Mouse (Mus musculus) urinary bladder, postnatal 14 days (tissue): ENCODE results near the gene Rbm18.

ENCODE experiments used
- DNase-seq: peaks from one replicate; pipeline ENCODE4 v3.0.0; 2021; ENCODE audit warnings: low spot score

Rbm18 gene

DNA sequence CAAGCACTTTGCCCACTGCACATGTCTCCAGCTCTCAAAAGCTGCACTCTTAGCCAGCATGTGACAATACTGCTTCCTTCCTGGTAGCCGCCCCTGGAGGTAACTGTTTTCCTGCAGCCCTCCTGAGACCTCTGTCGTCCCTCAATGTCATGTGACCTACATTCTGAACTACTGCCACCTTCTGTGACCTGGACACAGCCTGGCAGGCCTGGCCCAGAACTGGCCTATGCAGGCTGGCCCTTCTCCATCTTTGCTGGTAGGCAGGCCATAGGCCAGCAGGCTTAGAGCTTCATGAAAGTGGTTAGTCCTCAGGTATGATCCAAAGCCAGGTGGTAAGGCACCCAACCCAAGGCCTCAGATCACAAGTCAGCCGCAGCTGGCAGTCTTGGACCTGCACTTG lies 62.8 kb downstream of the Rbm18 start:
- no peak for DNase-seq

DNA sequence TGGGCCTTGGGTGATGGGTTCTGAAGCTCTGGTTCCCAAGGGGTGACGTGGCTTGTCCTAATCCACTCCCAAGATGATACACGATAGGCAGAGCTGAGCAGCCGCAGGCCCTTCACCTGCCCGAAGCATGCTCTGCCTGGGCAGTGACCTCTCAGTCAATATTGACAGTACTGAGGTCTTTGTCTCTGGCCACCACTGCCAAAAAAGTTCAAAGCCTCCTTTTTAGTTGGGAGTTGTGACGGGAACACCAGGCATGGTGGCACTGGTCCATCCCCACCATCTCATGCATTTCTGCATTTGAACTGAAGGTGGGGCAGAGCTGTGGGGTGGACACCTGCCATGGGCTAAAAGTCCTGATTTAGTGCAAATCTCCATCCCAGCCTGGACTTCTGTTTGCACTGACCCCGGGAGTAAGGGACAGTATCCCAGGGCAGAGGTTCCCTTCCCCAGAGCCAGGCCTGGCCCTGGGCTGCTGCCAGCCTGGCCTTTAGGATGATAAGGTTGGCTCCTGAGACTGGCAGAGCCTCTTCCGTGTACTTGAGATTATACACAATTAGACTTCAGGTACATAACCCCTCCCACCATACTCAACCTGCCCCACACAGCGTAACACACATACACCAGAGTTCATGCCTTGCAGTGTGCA lies 64.8 kb downstream of the Rbm18 start:
- DNase-seq = no peak

DNA sequence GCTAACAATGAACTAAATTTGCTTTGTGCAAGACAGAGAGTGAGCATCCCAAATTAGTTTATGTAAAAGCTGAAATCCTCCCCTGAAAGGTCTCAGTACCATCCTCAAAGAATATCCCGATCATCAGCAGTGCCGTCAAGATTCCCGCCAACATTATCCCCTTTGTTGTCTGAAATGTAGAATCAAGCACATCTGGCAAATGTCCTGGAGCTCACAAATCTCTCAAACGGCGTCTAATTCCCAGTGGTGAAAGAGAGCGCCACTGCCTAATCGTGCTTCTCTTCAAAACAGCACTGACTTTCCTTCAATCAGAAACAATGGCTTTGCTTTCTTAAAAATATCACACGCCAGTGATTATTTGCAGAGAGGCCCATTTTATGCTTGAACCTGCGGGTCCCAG lies 69.4 kb downstream of the Rbm18 start:
- DNase-seq = no peak
